Mouse (Mus musculus): ENCODE results near the gene 4930412O13Rik. TPM values are rescaled to one million over a fixed set of nuclear protein-coding genes. Genes with fewer than 3 reads are reported as not detected.

4930412O13Rik gene
- polyA plus RNA-seq, 1 experiment: 2.6 TPM

- TF ChIP-seq POLR2A (IDR thresholded peaks at IDR 0.05; ENCODE audit: borderline replicate concordance, extremely low read depth, insufficient read depth, insufficient read length, poor library complexity, severe bottlenecking) (no peak), CTCF (IDR thresholded peaks at IDR 0.05; ENCODE audit: borderline replicate concordance, extremely low read depth, insufficient read depth, insufficient read length) (no peak)
- no peak for DNase-seq (ENCODE audit: low read depth)
These were observed 6.4 kb upstream of the 4930412O13Rik start for GRCm38 (mm10) chr2:9874467-9875219.

- TF ChIP-seq CTCF (IDR thresholded peaks at IDR 0.05; ENCODE audit: borderline replicate concordance, extremely low read depth, insufficient read depth, insufficient read length) (no peak), POLR2A (IDR thresholded peaks at IDR 0.05; ENCODE audit: borderline replicate concordance, extremely low read depth, insufficient read depth, insufficient read length, poor library complexity, severe bottlenecking) (no peak)
- peak; percentile 24 for DNase-seq (ENCODE audit: low read depth)
These were observed 5.8 kb upstream of the 4930412O13Rik start for GRCm38 (mm10) chr2:9875220-9875619.

GRCm38 (mm10) chr2:9875676-9876357 lies 5.2 kb upstream of the 4930412O13Rik start:
- TF ChIP-seq CTCF (IDR thresholded peaks at IDR 0.05; ENCODE audit: borderline replicate concordance, extremely low read depth, insufficient read depth, insufficient read length) (no peak), POLR2A (IDR thresholded peaks at IDR 0.05; ENCODE audit: borderline replicate concordance, extremely low read depth, insufficient read depth, insufficient read length, poor library complexity, severe bottlenecking) (no peak)
- peak; percentile 27 for DNase-seq (ENCODE audit: low read depth)

DNA sequence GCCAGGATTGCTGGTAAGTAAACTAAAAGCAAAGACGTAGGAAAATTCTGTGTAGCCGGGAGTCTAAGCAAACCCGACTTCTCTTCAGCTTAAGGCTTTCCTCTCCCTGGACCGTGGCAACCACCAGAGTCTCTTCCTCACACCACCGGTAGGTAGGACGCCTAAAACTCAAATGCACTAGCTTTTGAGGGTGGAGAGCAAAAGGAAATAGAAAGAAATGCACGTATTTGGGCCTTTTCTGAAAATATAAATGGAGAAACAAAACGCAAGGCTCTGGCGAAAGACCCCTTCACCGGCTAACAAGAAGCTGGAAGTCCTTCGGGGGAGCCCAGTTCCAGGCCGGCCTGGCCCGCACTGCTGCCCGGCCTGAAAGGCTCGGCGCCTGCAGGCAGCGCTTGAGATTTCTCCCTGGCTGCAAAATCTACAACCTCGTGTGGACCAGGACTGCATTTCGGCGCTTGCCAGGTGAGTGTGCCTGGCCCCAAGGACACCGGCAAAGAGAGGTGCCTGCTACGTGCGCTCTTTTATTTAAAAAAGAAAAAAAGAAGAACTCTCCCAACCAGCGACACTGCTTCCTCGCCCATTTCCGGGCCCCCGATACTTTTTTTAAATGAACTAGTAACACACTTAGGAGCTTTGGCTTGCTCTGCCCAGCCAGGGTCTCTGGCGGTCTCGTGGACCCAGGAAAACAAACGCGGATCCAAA lies 4.3 kb upstream of the 4930412O13Rik start:
- TF ChIP-seq CTCF (IDR thresholded peaks at IDR 0.05; ENCODE audit: borderline replicate concordance, extremely low read depth, insufficient read depth, insufficient read length) (no peak), POLR2A (IDR thresholded peaks at IDR 0.05; ENCODE audit: borderline replicate concordance, extremely low read depth, insufficient read depth, insufficient read length, poor library complexity, severe bottlenecking) (no peak)
- peak; percentile 47 for DNase-seq (ENCODE audit: low read depth)

GRCm38 (mm10) chr2:9877326-9877690 lies 3.7 kb upstream of the 4930412O13Rik start:
- DNase-seq (ENCODE audit: low read depth): peak; percentile 33
- TF ChIP-seq POLR2A (IDR thresholded peaks at IDR 0.05; ENCODE audit: borderline replicate concordance, extremely low read depth, insufficient read depth, insufficient read length, poor library complexity, severe bottlenecking) (no peak), CTCF (IDR thresholded peaks at IDR 0.05; ENCODE audit: borderline replicate concordance, extremely low read depth, insufficient read depth, insufficient read length) (no peak)

DNA sequence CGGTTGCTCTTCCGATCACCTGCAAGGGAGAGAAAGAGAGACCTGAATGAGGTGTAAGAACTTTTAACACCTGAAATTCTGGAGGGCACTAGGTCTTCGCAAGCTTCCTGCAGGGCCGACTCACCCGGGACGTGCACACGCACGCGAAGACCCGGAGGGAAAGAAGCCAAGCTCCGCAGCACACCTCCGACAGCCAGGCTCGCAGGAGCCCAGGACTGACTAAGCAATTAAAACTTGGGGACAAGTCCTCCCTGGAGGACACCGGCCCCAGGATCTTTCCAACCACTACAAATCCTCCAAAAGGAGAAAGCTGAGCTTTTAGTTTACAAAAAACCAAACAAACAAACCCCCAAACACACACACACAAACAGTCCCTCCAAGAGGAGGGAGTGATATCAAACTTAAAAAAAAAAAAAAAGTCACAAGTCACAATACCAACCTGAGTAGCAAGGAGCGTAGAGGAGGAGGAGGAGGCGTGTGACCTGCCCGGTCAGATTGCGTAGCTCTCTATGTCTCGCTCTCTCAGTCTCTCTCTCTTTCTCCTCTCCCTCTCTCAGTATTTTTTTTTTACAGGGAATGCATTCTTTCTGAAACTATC lies 3.0 kb upstream of the 4930412O13Rik start:
- peak; percentile 41 for DNase-seq (ENCODE audit: low read depth)
- TF ChIP-seq POLR2A (IDR thresholded peaks at IDR 0.05; ENCODE audit: borderline replicate concordance, extremely low read depth, insufficient read depth, insufficient read length, poor library complexity, severe bottlenecking): no peak
- no peak for TF ChIP-seq CTCF (IDR thresholded peaks at IDR 0.05; ENCODE audit: borderline replicate concordance, extremely low read depth, insufficient read depth, insufficient read length)

GRCm38 (mm10) chr2:9878564-9879081 lies 2.4 kb upstream of the 4930412O13Rik start:
- peak; percentile 76 for DNase-seq (ENCODE audit: low read depth)
- TF ChIP-seq CTCF (IDR thresholded peaks at IDR 0.05; ENCODE audit: borderline replicate concordance, extremely low read depth, insufficient read depth, insufficient read length): no peak
- TF ChIP-seq POLR2A (IDR thresholded peaks at IDR 0.05; ENCODE audit: borderline replicate concordance, extremely low read depth, insufficient read depth, insufficient read length, poor library complexity, severe bottlenecking): no peak

DNA sequence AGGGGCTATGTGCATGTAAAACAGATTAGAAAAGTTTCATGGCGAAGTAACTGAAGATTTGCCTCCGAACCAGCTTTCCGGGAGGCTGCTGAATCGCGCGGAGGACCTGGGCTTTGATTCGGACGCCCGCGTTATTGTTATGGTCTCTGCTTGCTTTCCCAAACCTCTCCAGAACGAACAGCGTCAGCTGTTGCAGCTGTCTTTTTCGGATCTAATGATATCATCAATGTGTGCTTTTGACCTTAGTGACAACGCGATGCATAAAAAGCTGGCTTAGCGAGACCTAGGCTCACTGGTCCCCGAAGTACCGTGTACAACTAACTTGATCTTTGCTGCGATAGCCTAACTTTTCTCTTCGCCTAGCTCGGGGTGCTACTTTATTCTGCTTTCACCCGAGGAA lies 2.0 kb upstream of the 4930412O13Rik start:
- TF ChIP-seq POLR2A (IDR thresholded peaks at IDR 0.05; ENCODE audit: borderline replicate concordance, extremely low read depth, insufficient read depth, insufficient read length, poor library complexity, severe bottlenecking) (no peak), CTCF (IDR thresholded peaks at IDR 0.05; ENCODE audit: borderline replicate concordance, extremely low read depth, insufficient read depth, insufficient read length) (no peak)
- no peak for DNase-seq (ENCODE audit: low read depth)

DNA sequence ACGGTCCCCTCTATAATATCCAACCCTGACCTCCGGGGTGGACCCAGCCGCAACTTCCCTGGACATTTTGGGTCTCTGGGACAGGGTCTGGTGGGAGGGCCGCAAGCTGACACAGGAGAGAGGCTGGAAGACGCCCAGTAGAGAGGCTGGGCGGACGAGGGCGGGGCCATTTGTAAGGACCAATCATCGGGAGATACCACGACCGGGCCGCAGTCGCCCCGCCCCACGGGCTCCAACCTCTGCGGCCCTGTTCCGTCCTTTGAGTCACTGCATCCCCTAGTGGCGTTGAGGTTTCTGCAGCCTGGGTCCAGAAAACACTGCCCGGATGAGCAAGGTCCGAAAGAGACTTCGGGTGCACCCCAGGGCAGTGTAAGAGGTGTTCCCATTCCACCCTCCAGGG lies 1.6 kb upstream of the 4930412O13Rik start:
- DNase-seq (ENCODE audit: low read depth): peak; percentile 95
- TF ChIP-seq CTCF (IDR thresholded peaks at IDR 0.05; ENCODE audit: borderline replicate concordance, extremely low read depth, insufficient read depth, insufficient read length) (peak; percentile 70), POLR2A (IDR thresholded peaks at IDR 0.05; ENCODE audit: borderline replicate concordance, extremely low read depth, insufficient read depth, insufficient read length, poor library complexity, severe bottlenecking) (no peak)

GRCm38 (mm10) chr2:9880271-9880670 lies 781 bp upstream of the 4930412O13Rik start:
- no peak for DNase-seq (ENCODE audit: low read depth)
- TF ChIP-seq POLR2A (IDR thresholded peaks at IDR 0.05; ENCODE audit: borderline replicate concordance, extremely low read depth, insufficient read depth, insufficient read length, poor library complexity, severe bottlenecking) (no peak), CTCF (IDR thresholded peaks at IDR 0.05; ENCODE audit: borderline replicate concordance, extremely low read depth, insufficient read depth, insufficient read length) (no peak)

DNA sequence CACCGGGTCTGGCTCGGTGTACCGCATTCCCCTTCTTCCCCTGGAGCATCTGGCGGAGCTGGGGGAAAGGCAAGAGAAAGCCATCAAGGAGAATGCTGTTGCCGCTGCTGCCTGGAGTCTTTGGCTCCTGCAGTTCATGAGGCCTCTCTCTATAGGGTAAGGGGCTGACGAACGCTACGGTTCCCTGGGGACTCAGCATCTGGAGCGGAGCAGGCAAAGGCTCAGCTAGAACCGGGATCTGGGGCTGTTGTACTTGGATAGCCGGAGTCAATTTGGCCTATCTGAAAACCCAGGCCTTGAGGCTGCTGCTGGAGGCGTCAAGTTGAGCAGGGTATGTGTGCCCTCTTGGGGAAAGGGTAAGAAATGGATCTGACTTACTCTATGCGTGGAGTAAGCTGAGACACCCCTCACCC lies 565 bp downstream of the 4930412O13Rik start:
- TF ChIP-seq CTCF (IDR thresholded peaks at IDR 0.05; ENCODE audit: borderline replicate concordance, extremely low read depth, insufficient read depth, insufficient read length) (no peak), POLR2A (IDR thresholded peaks at IDR 0.05; ENCODE audit: borderline replicate concordance, extremely low read depth, insufficient read depth, insufficient read length, poor library complexity, severe bottlenecking) (no peak)
- peak; percentile 69 for DNase-seq (ENCODE audit: low read depth)
